Comparison of ENCODE assay signal across 9 mouse cellular contexts in the genomic region with DNA sequence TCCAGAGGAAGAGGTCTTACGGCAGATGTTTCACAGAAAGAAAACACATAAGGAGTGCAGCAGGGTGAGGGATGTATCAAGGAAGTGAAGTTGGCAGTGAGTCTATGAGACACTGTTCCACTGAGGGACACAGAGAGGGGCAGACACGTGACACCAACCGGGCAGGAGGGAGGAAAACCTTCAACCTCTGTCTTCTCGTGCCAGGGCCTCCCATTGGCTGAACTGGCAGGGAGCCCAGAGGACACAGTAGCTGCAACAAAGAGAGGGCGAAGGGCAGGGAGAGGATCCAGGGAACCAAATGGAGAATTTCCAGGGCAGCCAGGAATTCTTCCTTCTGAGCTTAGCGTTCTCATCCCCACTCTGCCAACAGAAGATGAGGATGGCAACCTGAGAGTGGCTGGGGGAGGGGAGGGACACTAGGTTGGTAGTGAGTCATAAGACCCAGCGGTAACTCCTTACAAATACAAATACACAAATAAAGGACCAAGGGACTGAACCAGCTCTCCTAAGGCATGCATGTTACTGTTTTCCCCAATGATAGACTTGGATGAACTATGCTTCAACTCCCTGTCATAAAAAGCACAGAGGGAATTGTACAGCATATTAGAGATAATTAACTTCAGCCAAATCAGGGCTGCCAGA. TPM values are rescaled to one million over a fixed set of nuclear protein-coding genes. Genes with fewer than 3 reads are reported as not detected.
DNase-seq lines count a peak whose midpoint lies in the region; ATAC-seq and TF ChIP-seq lines count a peak whose summit lies in the region.
"Had no signal": no experiment of that assay in that cellular context is flagged by ENCODE, and none has a peak within 500 bp of the region (broad histone marks: within the 10 kb centered on the region; RNA-seq: fewer than 3 reads in every experiment).

No protein-coding gene starts in this region.

- 18% methylated on average over 7 of the region's 7 CpGs for WGBS in forebrain, postnatal 0 days
- 13% methylated on average over 7 of the region's 7 CpGs for WGBS in small intestine, adult 2 months

- H3K9me3 ChIP-seq in forebrain, postnatal 0 days (ENCODE audit: low read length), result no peaks in the 10 kb centered on the region

- TF ChIP-seq POLR2A in small intestine, adult 2 months (IDR thresholded peaks at IDR 0.05; ENCODE audit: low read depth, low read length), result no peak

- H3K4me2 ChIP-seq in forebrain, postnatal 0 days (ENCODE audit: low read depth), result no peak overlapping the region

- peaks cover 5% of the 10 kb centered on the region; the same call in 1 of the 2 replicates for H3K4me1 ChIP-seq in forebrain, postnatal 0 days (ENCODE audit: insufficient read depth)
- H3K4me1 ChIP-seq in small intestine, adult 2 months (ENCODE audit: control insufficient read depth, insufficient read depth, insufficient read length, low read length), result peaks cover 34% of the 10 kb centered on the region; the same call in 1 of the 2 replicates

- ATAC-seq in forebrain, postnatal 0 days, result peak; percentile 74
- ATAC-seq: Patski had no signal

- H3K27ac ChIP-seq in forebrain, postnatal 0 days (ENCODE audit: low read depth, low read length), result 0 out of 2 replicates have a peak overlapping the region, but pooled peaks have one; percentile 21
- peak overlapping the region; percentile 87 for H3K27ac ChIP-seq in small intestine, adult 2 months (ENCODE audit: insufficient read depth, low read depth, low read length)

- no peak overlapping the region for H3K4me3 ChIP-seq in forebrain, postnatal 0 days (ENCODE audit: low read depth, low read length)
- no peak overlapping the region for H3K4me3 ChIP-seq in small intestine, adult 2 months (ENCODE audit: low read depth, low read length)

- no peak for TF ChIP-seq CTCF in forebrain, postnatal 0 days (IDR thresholded peaks at IDR 0.05; ENCODE audit: low read depth)
- no peak for TF ChIP-seq CTCF in small intestine, adult 2 months (IDR thresholded peaks at IDR 0.05; ENCODE audit: extremely low read depth, insufficient read length, insufficient replicate concordance, low read depth, low read length)

- H3K9ac ChIP-seq in forebrain, postnatal 0 days, result no peak overlapping the region

- H3K36me3 ChIP-seq in forebrain, postnatal 0 days (ENCODE audit: insufficient read depth), result no peaks in the 10 kb centered on the region
- H3K36me3 ChIP-seq in small intestine, adult 2 months (ENCODE audit: control insufficient read depth, insufficient read depth, low read length), result no peaks in the 10 kb centered on the region

- no peaks in the 10 kb centered on the region for H3K27me3 ChIP-seq in forebrain, postnatal 0 days (ENCODE audit: insufficient read depth, low read length)
- no peaks in the 10 kb centered on the region for H3K27me3 ChIP-seq in small intestine, adult 2 months (ENCODE audit: control insufficient read depth, insufficient read depth, low read length)
- H3K27me3 ChIP-seq: Patski had no signal

- peak; percentile 40 for DNase-seq in 3T3-L1 (ENCODE audit: low read depth, low spot score)
- DNase-seq in adrenal gland, postnatal 4 days (ENCODE audit: low spot score in 2 of 2), result peak; percentile 43 to 80
- DNase-seq in forebrain, postnatal 0 days, result peak; percentile 68
- DNase-seq in heart, postnatal 4 days, result peak; percentile 83
- DNase-seq in layer of hippocampus, adult 8-10 months (ENCODE audit: low spot score in 2 of 2), result peak; percentile 75 to 89
- DNase-seq in lung, postnatal 25 days (ENCODE audit: low spot score), result peak; percentile 67
- no peak for DNase-seq in T-cell, adult 2 months (ENCODE audit: low spot score)

RNA-seq across cellular contexts. Expression of a gene that starts 33.4 kb away (rescaled TPM):
- 10 to 100 TPM; 78.2 to 91.3 TPM for total RNA-seq in adrenal gland, postnatal 4 days (2021)
- total RNA-seq in forebrain, postnatal 0 days (2014; rRNA removed), result 70.4 and 102 TPM in 2 replicates
- polyA plus RNA-seq in forebrain, postnatal 0 days (2015; fragmentation: Nextera tagmentation; extraction: Ambion mirVana), result 10.0 and 14.2 TPM in 2 replicates
- 10 to 100 TPM; 63.1 to 71.0 TPM for total RNA-seq in heart, postnatal 4 days (2021)
- 100 to 1,000 TPM; 129 to 159 (median 149) TPM for total RNA-seq in layer of hippocampus, adult 8-10 months (2022)
- polyA plus RNA-seq in small intestine, adult 2 months (2012; rRNA removed), result 2.7 and 4.9 TPM in 2 replicates
